Mouse (Mus musculus): Measurements from ENCODE around the gene Pum1. TPM values are rescaled to one million over a fixed set of nuclear protein-coding genes. Genes with fewer than 3 reads are reported as not detected.
"Not testable (repeated sequence)": the region's sequence is repeated elsewhere in the genome, so short reads cannot be mapped to it uniquely, and the experiment has no call there.

Pum1 gene
- 106 and 108 TPM in 2 replicates for polyA plus RNA-seq (2016; fragmentation: Nextera tagmentation; extraction: Ambion mirVana)

DNA sequence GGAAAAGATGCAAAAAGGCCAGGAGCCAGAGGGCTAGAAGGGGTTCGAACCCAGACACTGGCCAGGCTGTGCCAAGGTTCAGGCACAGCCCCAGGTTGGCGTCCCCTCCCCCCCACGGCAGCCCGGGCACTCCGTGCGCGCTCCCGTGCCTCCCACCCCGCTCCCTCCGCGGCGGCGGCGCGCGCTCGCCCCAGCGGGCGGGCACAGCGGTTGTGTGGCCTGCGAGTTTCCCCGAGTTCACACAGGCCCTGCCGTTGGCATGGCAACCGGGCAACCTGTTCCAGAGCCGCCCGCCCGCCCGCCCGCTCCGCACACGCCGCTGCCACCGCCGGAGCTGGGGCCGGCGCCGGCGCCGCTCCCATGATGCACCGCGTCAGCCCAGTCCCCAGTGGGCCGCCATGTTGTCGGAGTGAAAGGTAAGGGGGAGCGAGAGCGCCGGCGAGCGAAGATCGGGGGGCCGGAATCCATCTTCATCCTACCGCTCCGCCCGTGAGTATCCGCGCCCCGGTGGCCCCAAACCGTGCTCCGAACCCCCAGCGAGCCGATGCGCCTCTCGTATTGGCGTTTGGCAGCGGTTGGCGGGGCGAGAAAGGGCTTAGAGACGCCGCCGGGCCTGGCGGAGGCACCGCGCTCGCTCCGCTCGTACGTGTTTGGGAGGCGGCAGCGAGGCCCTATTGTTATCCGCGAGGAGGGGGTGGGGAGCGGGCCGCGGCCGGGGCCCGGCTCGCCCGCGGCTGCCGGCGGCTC, at the start of gene Pum1:
TSS of gene Pum1 (plus strand) at position 343 of the 747 bp plus-strand sequence.
- Histone ChIP-seq H3K4me2 (replicated peaks) (peak within 1 kb of the TSS; percentile 76), H3K36me3 (no peaks in the 10 kb centered on the region)

DNA sequence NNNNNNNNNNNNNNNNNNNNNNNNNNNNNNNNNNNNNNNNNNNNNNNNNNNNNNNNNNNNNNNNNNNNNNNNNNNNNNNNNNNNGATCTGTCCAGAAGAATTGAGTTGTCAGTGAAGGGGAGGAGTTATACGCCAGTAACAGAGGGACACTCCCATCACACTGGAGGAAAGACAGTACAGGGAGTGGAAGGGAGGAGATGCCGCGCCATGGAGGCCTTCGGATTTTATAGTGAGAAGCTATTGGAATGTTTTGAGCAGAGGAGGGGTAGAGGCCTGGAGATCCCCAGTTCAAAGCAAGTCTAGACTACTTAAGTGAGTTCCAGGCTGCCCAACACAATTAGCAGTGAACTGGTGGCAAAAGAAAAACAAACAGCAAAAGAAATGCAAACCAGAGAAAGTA, 33.7 kb upstream of the Pum1 start:
- no peaks in the 10 kb centered on the region for H3K4me1 ChIP-seq
- ATAC-seq (ENCODE audit: low FRiP score, low read depth) = 0 out of 2 replicates have a peak, but pooled peaks have one; percentile 9
- H3K4me3 ChIP-seq = no peak overlapping the region
- no peaks in the 10 kb centered on the region for H3K36me3 ChIP-seq
- no peaks in the 10 kb centered on the region for H3K27me3 ChIP-seq (replicated peaks)
- peak overlapping the region; percentile 39 for H3K4me2 ChIP-seq (replicated peaks)
- no peak overlapping the region for H3K9ac ChIP-seq
- WGBS = 8% methylated on average over 4 of the region's 4 CpGs
- H3K9me3 ChIP-seq = no peaks in the 10 kb centered on the region
- no peak overlapping the region for H3K27ac ChIP-seq

More for the DNA sequence above, at the start of gene Pum1:
- H3K9ac ChIP-seq = peak within 1 kb of the TSS; percentile 95
- peaks cover 28% of the 10 kb centered on the region for H3K4me1 ChIP-seq
- H3K27me3 ChIP-seq (replicated peaks) = no peaks in the 10 kb centered on the region
- WGBS = under 1% methylated on average over 87 of the region's 90 CpGs
- H3K27ac ChIP-seq = peak within 1 kb of the TSS; percentile 90
- H3K4me3 ChIP-seq = peak within 1 kb of the TSS; percentile 81
- H3K9me3 ChIP-seq = no peaks in the 10 kb centered on the region
- ATAC-seq (ENCODE audit: low FRiP score, low read depth) = peak; percentile 92

DNA sequence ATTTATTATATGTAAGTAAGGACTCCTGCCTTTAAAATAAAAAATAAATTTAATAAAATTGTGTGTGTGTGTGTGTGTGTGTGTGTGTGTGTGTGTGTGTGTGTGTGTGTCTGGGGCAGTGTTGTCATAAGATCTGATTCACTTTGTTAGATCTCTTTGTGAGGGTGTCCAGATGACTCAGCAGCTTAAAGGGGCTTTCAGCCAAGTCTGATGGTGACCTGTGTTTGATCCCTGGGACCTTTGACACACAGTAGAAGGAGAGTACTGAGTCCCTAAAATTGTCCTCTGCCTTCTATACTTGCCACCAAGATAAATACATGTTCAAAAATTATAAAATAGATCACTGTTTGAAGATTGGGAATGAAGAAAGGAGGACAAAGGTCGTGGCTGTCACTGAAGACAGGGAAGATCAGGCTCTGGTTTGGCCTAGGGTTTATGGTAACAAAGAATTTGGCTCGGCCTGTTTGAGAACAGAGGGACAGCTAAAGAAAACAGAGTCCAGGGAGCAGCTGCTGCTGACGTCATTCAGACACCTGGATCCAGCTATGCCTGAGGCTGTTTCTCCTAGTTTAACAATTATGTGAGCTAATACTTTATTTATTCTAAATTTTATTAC, 32.8 kb upstream of the Pum1 start:
- WGBS = 68% methylated on average over 3 of the region's 3 CpGs
- Histone ChIP-seq H3K27ac (no peak overlapping the region), H3K9ac (no peak overlapping the region), H3K4me2 (replicated peaks) (no peak overlapping the region), H3K9me3 (no peaks in the 10 kb centered on the region), H3K4me1 (no peaks in the 10 kb centered on the region), H3K27me3 (replicated peaks) (no peaks in the 10 kb centered on the region), H3K4me3 (no peak overlapping the region), H3K36me3 (no peaks in the 10 kb centered on the region)
- ATAC-seq (ENCODE audit: low FRiP score, low read depth) = no peak

DNA sequence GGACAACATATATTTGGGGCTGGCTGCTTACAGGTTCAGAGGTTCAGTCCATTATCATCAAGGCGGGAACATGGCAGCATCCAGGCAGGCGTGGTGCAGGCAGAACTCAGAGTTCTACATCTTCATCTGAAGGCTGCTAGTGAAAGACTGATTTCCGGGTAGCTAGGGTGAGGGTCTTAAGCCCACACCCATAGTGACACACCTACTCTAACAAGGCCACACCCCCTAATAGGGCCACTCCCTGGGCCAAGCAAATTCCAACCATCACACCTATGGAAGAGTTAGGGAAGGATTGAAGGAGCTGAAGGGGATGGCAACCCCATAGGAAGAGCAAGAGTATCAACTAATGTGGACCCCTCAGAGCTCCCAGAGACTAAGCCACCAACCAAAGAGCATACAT, 28.0 kb upstream of the Pum1 start:
- not testable (repeated sequence) for ATAC-seq (ENCODE audit: low FRiP score, low read depth); H3K4me2 ChIP-seq (replicated peaks)
- WGBS = 83% methylated on average over 3 of the region's 3 CpGs

DNA sequence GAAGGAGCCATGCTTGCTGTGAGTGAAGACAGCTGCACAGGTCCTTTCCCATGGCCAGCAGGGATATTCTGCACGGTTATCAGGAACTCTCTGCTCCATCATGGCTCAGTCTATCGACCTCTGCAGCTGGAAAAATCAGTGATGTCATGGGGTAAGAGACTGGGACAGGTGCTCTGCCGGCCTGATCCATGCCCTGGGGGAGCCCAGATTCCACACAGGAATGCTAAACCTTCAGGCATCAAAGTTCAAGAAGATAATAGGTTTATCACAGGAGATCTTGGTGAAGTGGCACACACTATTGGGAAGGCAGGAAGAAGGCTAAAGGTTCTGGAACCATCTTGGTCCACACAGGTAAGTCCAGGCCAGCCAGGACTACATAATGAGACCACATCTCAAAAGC, 26.4 kb upstream of the Pum1 start:
- H3K9me3 ChIP-seq = no peaks in the 10 kb centered on the region
- H3K36me3 ChIP-seq = no peaks in the 10 kb centered on the region
- no peak overlapping the region for H3K27ac ChIP-seq
- H3K9ac ChIP-seq = no peak overlapping the region
- no peaks in the 10 kb centered on the region for H3K4me1 ChIP-seq
- ATAC-seq (ENCODE audit: low FRiP score, low read depth) = no peak
- H3K27me3 ChIP-seq (replicated peaks) = no peaks in the 10 kb centered on the region
- no peak overlapping the region for H3K4me2 ChIP-seq (replicated peaks)
- WGBS = 77% methylated on average over 3 of the region's 3 CpGs
- H3K4me3 ChIP-seq = no peak overlapping the region

More for the DNA sequence above, 28.0 kb upstream of the Pum1 start:
- not testable (repeated sequence) for H3K9ac ChIP-seq; H3K27ac ChIP-seq; H3K36me3 ChIP-seq; H3K4me1 ChIP-seq; H3K9me3 ChIP-seq; H3K4me3 ChIP-seq; H3K27me3 ChIP-seq (replicated peaks)

DNA sequence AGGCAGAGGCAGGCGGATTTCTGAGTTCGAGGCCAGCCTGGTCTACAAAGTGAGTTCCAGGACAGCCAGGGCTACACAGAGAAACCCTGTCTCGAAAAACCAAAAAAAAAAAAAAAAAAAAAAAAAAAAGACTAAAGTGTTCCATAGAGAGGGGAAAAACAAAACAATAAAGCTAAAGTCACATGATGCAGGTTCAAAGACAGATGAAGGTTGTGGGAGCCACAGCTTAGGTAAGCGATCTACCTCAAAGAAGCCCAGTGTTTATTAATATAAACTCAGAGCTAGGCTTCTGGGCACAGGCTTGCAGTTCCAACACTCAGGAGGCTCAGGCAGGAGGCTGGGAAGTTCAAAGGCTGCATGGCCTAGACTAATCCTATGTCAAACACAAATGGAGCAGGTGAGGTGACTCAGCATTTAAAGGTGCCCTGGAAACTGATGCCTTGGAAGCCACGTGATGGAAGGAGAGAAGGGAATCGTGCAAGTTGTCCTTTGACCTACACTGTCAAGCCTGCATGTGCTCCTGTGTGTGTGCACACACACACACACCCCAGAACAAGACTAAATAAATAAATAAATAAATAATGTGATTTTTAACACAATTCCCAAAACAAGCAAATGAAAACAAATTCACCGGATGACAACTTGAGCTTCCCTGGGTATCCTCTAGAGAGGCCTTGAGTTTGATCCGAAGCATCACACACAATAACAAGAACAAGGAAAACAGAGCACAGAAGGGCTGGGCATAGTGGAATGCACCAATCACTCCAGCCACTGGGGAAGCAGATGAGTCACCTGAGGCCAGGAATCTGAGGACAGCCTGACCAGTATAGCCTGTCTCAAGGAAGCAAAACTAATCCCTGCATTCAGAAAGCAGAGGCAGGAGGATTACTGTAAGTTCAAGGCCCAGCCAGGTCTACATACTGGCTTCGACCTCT, 25.4 kb upstream of the Pum1 start:
- no peaks in the 10 kb centered on the region for H3K4me1 ChIP-seq
- WGBS = 90% methylated on average over 8 of the region's 9 CpGs

DNA sequence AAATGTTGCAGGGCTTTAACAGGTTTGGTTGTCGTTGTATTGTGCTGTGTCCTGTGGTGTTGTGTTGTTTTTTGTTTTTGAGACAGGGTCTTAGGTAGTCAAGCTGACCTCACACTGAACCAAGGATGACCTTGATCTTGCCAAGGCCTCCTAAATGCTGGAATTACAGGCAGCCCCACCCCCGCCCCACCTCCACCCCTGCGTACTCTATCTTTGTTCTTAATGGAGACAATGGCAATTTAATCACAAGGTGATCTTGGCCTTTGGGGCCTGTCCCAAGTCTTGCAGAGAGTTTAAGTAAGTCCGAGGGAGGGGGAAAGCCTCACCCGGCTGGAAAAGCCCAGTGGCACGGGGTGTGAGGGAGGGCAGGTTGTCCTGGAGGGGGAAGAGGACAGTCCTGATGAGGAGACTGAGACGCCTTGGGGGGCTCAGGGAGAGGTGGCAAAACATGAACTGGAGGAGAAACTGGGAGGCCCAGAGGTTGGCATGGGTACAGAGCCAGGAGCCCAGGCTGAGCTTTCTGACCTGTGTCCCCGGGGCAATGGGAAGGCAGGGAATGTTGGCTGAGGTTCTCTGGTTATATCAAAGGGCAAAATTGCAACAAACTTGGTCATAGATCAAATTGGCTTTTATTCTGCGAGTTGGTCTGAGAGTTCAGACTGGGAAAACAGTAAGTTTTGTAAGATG, 22.9 kb upstream of the Pum1 start:
- WGBS = 74% methylated on average over 9 of the region's 9 CpGs
- no peaks in the 10 kb centered on the region for H3K4me1 ChIP-seq
- no peaks in the 10 kb centered on the region for H3K9me3 ChIP-seq
- no peak for ATAC-seq (ENCODE audit: low FRiP score, low read depth)
- no peak overlapping the region for H3K4me2 ChIP-seq (replicated peaks)
- no peaks in the 10 kb centered on the region for H3K36me3 ChIP-seq
- H3K27ac ChIP-seq = no peak overlapping the region
- no peak overlapping the region for H3K9ac ChIP-seq
- no peaks in the 10 kb centered on the region for H3K27me3 ChIP-seq (replicated peaks)
- H3K4me3 ChIP-seq = no peak overlapping the region

More for the DNA sequence above, 25.4 kb upstream of the Pum1 start:
- Histone ChIP-seq H3K27me3 (replicated peaks) (no peaks in the 10 kb centered on the region), H3K9ac (no peak overlapping the region), H3K4me2 (replicated peaks) (no peak overlapping the region), H3K9me3 (no peaks in the 10 kb centered on the region), H3K4me3 (no peak overlapping the region), H3K27ac (no peak overlapping the region), H3K36me3 (no peaks in the 10 kb centered on the region)
- no peak for ATAC-seq (ENCODE audit: low FRiP score, low read depth)

DNA sequence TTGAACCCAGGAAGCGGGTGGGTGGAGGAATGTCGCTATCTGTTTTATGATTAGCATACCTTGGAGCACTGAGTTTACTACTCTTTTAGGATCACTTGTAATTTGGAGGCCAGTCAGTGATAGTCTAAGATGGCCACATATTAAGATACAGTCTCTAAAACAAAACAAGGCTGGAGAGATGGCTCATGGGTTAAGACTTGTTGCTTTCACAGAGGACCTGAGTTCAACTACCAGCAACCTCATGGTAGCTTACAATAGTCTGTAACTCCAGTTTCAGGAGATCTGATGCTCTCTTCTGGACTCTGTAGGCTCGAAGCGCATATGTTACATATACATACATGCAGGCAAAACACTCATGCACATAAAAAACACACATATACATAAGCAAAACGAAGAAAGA, 20.7 kb upstream of the Pum1 start:
- WGBS = 94% methylated on average over 5 of the region's 5 CpGs
- no peak for ATAC-seq (ENCODE audit: low FRiP score, low read depth)

DNA sequence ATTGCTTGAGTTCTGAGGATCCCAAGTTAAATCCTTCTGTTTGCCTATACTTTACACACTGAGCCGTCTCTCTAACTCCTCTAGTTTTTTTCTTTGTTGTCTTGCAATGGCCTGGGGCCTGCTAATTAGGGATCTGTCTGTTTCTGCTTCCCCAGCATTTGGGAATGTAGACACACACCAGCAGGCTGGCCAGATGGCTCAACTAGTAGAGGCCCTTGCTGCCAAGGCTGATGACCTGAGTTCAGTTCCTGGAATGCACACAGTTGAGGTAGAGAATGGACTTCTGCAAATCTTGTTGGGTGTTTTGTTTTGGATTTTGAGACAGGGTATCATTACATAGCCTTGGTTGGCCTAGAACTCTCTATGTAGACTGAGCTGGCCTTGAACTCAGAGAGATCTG, 17.7 kb upstream of the Pum1 start:
- 72% methylated on average over 1 of the region's 1 CpGs for WGBS
- no peak for ATAC-seq (ENCODE audit: low FRiP score, low read depth)
- Histone ChIP-seq H3K4me2 (replicated peaks) (no peak overlapping the region), H3K9ac (no peak overlapping the region), H3K27ac (no peak overlapping the region), H3K27me3 (replicated peaks) (no peaks in the 10 kb centered on the region), H3K36me3 (no peaks in the 10 kb centered on the region), H3K4me3 (no peak overlapping the region), H3K4me1 (no peaks in the 10 kb centered on the region), H3K9me3 (no peaks in the 10 kb centered on the region)

More for the DNA sequence above, 20.7 kb upstream of the Pum1 start:
- H3K9me3 ChIP-seq = no peaks in the 10 kb centered on the region
- no peak overlapping the region for H3K9ac ChIP-seq
- no peak overlapping the region for H3K27ac ChIP-seq
- no peaks in the 10 kb centered on the region for H3K36me3 ChIP-seq
- H3K4me1 ChIP-seq = no peaks in the 10 kb centered on the region
- no peak overlapping the region for H3K4me3 ChIP-seq
- H3K4me2 ChIP-seq (replicated peaks) = no peak overlapping the region
- no peaks in the 10 kb centered on the region for H3K27me3 ChIP-seq (replicated peaks)

DNA sequence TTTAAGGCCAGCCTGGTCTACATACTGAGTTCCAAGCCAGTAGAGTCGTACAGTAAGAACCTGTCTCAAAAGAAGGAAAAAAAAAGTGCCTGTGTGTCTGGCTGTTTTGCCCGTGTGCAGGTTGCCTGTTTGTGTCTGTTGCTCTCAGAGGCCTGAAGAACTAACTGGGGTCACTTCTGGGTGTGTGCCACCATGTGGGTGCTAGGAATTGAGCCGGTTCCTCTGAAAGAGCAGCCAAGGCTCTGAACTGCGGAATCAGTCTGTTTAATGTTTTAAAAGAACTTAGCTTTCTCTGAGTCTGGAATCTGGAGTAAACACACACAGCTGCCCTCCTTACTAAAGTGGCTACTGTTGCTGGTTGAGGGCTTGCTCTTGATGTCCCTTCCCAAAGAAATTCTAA, 11.8 kb upstream of the Pum1 start:
- Histone ChIP-seq H3K4me2 (replicated peaks) (no peak overlapping the region), H3K27ac (no peak overlapping the region), H3K27me3 (replicated peaks) (no peaks in the 10 kb centered on the region), H3K4me3 (no peak overlapping the region), H3K4me1 (no peaks in the 10 kb centered on the region), H3K36me3 (no peaks in the 10 kb centered on the region), H3K9ac (no peak overlapping the region), H3K9me3 (no peaks in the 10 kb centered on the region)
- no peak for ATAC-seq (ENCODE audit: low FRiP score, low read depth)
- WGBS = 85% methylated on average over 4 of the region's 4 CpGs

DNA sequence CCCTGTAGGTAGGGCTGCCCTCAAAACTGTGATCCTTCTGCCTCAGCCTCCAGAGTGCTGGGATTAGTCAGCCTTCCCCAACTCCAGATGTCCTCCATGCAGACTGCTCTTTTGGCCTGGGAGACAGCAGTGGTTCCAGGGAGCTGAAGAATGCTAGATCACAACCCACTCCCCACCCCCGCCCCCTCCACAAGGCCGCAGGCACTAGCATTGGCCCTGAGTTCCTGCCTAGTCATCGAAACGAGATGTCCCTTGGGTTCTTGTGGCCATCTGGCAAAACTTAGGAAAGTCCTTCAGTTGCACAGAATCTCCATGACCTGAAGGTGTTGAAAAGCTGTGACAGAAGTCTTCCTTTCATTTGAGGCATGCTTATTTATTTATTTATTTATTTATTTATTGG, 10.6 kb upstream of the Pum1 start:
- no peaks in the 10 kb centered on the region for H3K4me1 ChIP-seq
- H3K9ac ChIP-seq = no peak overlapping the region
- H3K36me3 ChIP-seq = no peaks in the 10 kb centered on the region
- ATAC-seq (ENCODE audit: low FRiP score, low read depth) = no peak
- no peak overlapping the region for H3K4me2 ChIP-seq (replicated peaks)
- no peaks in the 10 kb centered on the region for H3K9me3 ChIP-seq
- H3K27ac ChIP-seq = no peak overlapping the region
- H3K27me3 ChIP-seq (replicated peaks) = no peaks in the 10 kb centered on the region
- H3K4me3 ChIP-seq = no peak overlapping the region
- 63% methylated on average over 4 of the region's 4 CpGs for WGBS

All from neural tube, embryonic 12.5 days (tissue).